Mouse (Mus musculus): ENCODE measurements around the gene Tecpr2.

DNA sequence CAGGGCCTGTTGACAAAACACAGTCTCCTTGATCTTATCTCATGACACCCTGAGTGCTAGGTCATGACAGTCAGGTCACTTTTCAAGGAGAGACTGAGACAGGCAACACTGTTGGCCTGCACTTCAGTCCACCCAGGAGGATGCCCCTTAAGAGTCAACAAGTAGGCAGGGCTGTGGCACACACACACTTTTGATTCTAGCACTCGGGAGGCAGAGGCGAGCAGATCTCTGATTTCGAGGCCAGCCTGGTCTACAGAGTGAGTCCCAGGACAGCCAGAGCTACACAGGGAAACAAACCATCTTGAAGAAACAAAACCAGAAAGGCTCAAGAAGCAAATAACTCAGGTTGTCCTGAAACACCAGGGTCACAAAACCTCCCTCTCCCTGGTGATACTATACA, 100.3 kb downstream of the Tecpr2 start:
- TF ChIP-seq CTCF (IDR thresholded peaks at IDR 0.05; ENCODE audit: control insufficient read depth, insufficient read depth, low read length) (no peak), POLR2A (IDR thresholded peaks at IDR 0.05; ENCODE audit: borderline replicate concordance, control insufficient read depth, low read depth, low read length) (no peak)
